Comparison of ENCODE assay signal across 1 mouse cellular context in the genomic region with DNA sequence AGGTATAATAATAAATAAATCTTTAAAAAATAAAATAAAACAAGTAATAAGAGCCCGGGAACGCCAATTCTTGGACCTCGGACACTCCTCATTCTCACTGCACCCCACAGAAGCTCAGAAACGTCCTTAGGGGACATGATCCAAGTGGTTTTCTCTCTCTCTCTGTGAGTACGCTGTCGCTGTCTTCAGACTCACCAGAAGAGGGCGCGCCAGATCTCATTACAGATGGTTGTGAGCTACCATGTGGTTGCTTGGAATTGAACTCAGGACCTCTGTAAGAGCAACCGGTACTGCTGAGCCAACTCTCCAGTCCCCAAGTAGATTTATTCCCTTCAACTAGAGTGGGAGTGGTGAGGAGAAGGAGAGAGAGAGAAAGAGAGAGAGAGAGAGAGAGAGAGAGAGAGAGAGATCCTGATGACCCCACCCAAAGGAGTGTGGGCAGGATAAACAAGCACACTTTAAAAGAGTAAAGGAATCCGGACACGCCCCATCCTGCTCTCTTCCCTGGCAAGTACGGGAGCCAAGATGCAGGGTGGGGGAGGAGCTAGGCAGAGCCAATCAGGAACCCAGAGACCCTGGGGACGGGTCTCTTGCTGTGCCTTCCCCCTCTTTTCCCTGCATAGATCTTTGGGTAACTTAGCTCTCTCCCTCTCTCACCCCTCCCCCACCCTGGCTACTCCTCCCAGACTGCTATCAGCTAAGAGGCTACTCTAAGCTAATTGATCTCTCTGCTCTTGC.
TF ChIP-seq lines count a peak whose summit lies in the region.

No protein-coding gene starts in this region.

TF ChIP-seq in CH12.LX, 34 proteins besides CTCF, POLR2A, EP300 and RAD21:
- TF ChIP-seq SMC3 (IDR thresholded peaks at IDR 0.05; ENCODE audit: low read depth, low read length) (peak; percentile 28; the same call in 1 of the 2 replicates), TBP (conservative IDR thresholded peaks at IDR 0.05; ENCODE audit: low read depth, low read length) (no peak)
TF ChIP-seq in CH12.LX: peak in this region for 1.
